Mouse (Mus musculus): ENCODE results near the gene Gkap1. TPM values are rescaled to one million over a fixed set of nuclear protein-coding genes. Genes with fewer than 3 reads are reported as not detected.

The Gkap1 gene
- polyA plus RNA-seq, 1 experiment, result 17.2 TPM

DNA sequence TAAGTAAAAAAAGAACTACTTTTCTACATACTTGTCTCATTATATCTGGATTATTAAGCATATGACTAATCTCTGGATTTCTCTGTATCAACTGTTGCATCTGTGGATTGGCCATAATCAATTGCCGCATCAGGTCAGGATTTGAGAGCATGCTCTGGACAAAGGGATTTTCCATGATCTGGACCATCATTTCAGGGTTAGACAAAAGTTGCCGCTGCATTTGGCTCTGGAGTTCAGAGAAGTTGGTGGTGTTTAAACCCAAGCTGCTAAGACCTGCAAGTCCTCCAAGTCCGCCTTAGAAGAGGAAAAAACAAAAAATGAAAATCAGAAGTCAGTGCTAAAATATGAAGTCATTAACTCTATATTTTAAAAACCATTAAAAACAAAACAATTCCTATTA is 82.3 kb downstream of the Gkap1 start:
- 91% methylated on average over 3 of the region's 3 CpGs for WGBS

DNA sequence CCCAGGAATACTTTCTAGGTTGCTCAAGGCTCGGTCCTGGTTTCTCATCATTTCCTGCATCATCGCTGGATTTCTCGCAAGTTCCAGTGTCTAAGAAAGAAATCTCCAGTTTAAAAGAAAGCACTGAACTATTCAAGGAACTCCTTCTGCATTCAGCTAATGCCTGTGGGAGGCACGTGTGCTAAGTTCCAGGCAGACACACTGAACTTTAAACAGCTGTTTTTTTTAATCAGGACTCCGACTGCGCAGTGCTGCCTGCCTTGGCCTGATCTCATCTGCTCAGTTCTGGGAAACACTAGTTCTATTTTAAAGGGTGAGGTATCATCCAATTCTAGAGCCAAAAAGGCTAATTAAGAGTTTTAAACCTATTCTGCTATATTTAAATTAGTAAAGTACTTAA is 83.4 kb downstream of the Gkap1 start:
- 90% methylated on average over 6 of the region's 6 CpGs for WGBS

More for the DNA sequence above, 82.3 kb downstream of the Gkap1 start:
- H3K4me1 ChIP-seq (ENCODE audit: control insufficient read depth, insufficient read depth, low read length), result no peaks in the 10 kb centered on the region
- no peak overlapping the region for H3K27ac ChIP-seq (ENCODE audit: control insufficient read depth, insufficient read depth, low read depth, low read length, poor library complexity)
- TF ChIP-seq CTCF (IDR thresholded peaks at IDR 0.05; ENCODE audit: control insufficient read depth, insufficient read depth, low read length) (no peak), POLR2A (IDR thresholded peaks at IDR 0.05; ENCODE audit: borderline replicate concordance, control insufficient read depth, low read depth, low read length) (no peak)
- no peak overlapping the region for H3K4me3 ChIP-seq (replicated peaks; ENCODE audit: control insufficient read depth, low read depth, low read length)

DNA sequence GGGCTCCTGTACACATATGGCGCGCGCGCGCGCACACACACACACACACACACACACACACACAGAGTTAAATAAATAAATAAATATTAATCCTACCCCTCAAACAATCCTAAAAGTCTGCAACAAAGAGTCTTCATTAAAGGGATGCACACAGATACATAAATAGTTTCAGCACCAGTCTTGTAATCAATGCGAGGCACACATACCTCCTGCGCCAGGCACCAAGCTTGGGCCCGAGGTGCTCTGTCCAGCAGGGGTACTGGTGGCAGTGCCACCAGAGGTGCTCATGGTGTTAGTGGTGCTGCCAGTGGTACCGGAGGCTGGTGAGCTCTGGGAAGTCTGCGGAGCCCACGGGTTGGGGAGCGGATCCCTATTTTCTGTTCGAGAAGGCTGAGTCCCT is 84.0 kb downstream of the Gkap1 start:
- TF ChIP-seq POLR2A (IDR thresholded peaks at IDR 0.05; ENCODE audit: borderline replicate concordance, control insufficient read depth, low read depth, low read length) (no peak), CTCF (IDR thresholded peaks at IDR 0.05; ENCODE audit: control insufficient read depth, insufficient read depth, low read length) (no peak)
- Histone ChIP-seq H3K27ac (ENCODE audit: control insufficient read depth, insufficient read depth, low read depth, low read length, poor library complexity) (no peak overlapping the region), H3K4me1 (ENCODE audit: control insufficient read depth, insufficient read depth, low read length) (no peaks in the 10 kb centered on the region), H3K4me3 (replicated peaks; ENCODE audit: control insufficient read depth, low read depth, low read length) (no peak overlapping the region)
- WGBS, result 96% methylated on average over 14 of the region's 14 CpGs

More for the DNA sequence above, 83.4 kb downstream of the Gkap1 start:
- TF ChIP-seq POLR2A (IDR thresholded peaks at IDR 0.05; ENCODE audit: borderline replicate concordance, control insufficient read depth, low read depth, low read length), result no peak
- TF ChIP-seq CTCF (IDR thresholded peaks at IDR 0.05; ENCODE audit: control insufficient read depth, insufficient read depth, low read length), result no peak
- H3K27ac ChIP-seq (ENCODE audit: control insufficient read depth, insufficient read depth, low read depth, low read length, poor library complexity), result no peak overlapping the region
- H3K4me1 ChIP-seq (ENCODE audit: control insufficient read depth, insufficient read depth, low read length), result no peaks in the 10 kb centered on the region
- H3K4me3 ChIP-seq (replicated peaks; ENCODE audit: control insufficient read depth, low read depth, low read length), result no peak overlapping the region

DNA sequence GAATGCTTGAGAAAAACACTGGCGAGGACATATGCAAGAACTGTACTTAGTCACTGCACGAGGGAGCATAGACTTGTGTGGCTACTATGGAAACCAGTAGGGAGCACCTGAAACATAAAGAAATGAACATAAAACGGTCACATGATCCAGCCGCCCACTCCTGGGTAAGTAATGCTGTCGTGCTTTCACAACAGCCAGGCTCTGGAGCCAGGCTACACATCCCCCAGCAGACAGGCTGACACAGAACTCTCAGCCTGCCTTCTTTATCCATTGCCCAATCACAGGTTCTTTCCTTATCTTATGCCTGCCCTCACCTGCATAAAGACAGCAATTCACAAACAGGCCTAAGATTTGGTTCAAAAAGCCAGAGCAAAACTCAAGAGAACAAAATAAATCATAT is 86.0 kb downstream of the Gkap1 start:
- Histone ChIP-seq H3K4me3 (replicated peaks; ENCODE audit: control insufficient read depth, low read depth, low read length) (no peak overlapping the region), H3K4me1 (ENCODE audit: control insufficient read depth, insufficient read depth, low read length) (no peaks in the 10 kb centered on the region), H3K27ac (ENCODE audit: control insufficient read depth, insufficient read depth, low read depth, low read length, poor library complexity) (no peak overlapping the region)
- no peak for TF ChIP-seq POLR2A (IDR thresholded peaks at IDR 0.05; ENCODE audit: borderline replicate concordance, control insufficient read depth, low read depth, low read length)
- no peak for TF ChIP-seq CTCF (IDR thresholded peaks at IDR 0.05; ENCODE audit: control insufficient read depth, insufficient read depth, low read length)
- 75% methylated on average over 5 of the region's 5 CpGs for WGBS

DNA sequence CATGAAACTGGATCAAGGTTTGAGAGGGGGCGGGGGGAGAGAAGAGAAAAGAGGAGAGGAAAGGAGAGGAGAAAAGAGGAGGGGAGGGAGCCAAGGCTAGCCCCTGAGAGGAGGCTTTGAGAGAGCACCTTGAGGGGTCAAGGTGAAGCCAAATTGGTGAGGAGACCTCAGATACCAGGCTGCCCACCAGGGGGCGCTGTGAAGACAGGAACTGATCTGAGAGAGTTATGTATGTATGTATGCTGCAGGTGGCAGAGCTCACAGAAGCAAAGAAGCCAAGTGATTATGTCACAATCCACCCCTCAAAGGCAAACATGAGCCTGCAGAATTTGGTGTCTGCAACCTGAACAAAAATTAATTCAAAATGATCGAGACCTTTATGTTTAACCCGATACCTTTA is 87.1 kb downstream of the Gkap1 start:
- H3K4me1 ChIP-seq (ENCODE audit: control insufficient read depth, insufficient read depth, low read length), result no peaks in the 10 kb centered on the region
- H3K4me3 ChIP-seq (replicated peaks; ENCODE audit: control insufficient read depth, low read depth, low read length), result no peak overlapping the region
- H3K27ac ChIP-seq (ENCODE audit: control insufficient read depth, insufficient read depth, low read depth, low read length, poor library complexity), result no peak overlapping the region
- 47% methylated on average over 4 of the region's 4 CpGs for WGBS
- TF ChIP-seq POLR2A (IDR thresholded peaks at IDR 0.05; ENCODE audit: borderline replicate concordance, control insufficient read depth, low read depth, low read length) (no peak), CTCF (IDR thresholded peaks at IDR 0.05; ENCODE audit: control insufficient read depth, insufficient read depth, low read length) (peak; percentile 97)

DNA sequence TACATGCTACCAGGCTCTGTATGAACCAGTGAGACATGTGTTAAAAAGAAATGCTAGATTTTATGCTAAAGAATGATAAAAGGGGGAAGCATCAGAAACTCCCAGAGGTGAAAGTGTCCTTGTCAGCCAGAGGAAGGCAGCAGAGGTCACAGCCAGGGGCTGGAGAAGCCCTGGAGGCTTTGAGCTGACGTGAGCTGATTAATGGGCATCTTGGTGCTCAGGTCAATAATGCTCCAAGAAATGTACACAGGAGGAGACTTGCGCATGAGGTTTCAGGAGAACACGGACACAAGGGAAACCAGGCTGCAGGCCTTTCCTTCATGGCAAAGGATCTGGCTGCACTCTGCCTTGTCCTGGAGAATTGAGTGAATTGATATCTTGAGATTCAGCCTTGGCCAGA is 87.7 kb downstream of the Gkap1 start:
- Histone ChIP-seq H3K27ac (ENCODE audit: control insufficient read depth, insufficient read depth, low read depth, low read length, poor library complexity) (no peak overlapping the region), H3K4me3 (replicated peaks; ENCODE audit: control insufficient read depth, low read depth, low read length) (no peak overlapping the region), H3K4me1 (ENCODE audit: control insufficient read depth, insufficient read depth, low read length) (no peaks in the 10 kb centered on the region)
- no peak for TF ChIP-seq POLR2A (IDR thresholded peaks at IDR 0.05; ENCODE audit: borderline replicate concordance, control insufficient read depth, low read depth, low read length)
- no peak for TF ChIP-seq CTCF (IDR thresholded peaks at IDR 0.05; ENCODE audit: control insufficient read depth, insufficient read depth, low read length)
- WGBS, result 92% methylated on average over 3 of the region's 3 CpGs

DNA sequence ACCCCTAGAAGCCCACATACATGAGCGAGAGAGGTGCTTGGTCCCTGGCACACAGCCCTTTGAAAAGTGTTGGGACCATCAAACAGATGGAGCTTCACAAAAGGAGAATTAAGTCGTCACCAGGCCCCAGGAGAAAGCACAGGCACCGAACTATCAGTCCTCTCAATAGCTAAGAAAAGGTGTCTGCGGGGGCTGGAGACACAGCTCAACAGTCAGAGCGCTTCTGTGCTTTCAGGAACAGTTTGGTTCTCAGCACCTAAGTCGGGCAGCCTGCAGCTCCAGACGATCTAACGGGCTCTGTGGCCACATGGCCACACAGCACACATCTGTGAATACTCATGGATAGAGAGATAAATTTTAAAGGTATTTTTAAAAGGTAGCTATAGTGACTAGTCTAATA is 89.2 kb downstream of the Gkap1 start:
- H3K4me3 ChIP-seq (replicated peaks; ENCODE audit: control insufficient read depth, low read depth, low read length), result no peak overlapping the region
- H3K4me1 ChIP-seq (ENCODE audit: control insufficient read depth, insufficient read depth, low read length), result no peaks in the 10 kb centered on the region
- H3K27ac ChIP-seq (ENCODE audit: control insufficient read depth, insufficient read depth, low read depth, low read length, poor library complexity), result no peak overlapping the region
- 89% methylated on average over 8 of the region's 8 CpGs for WGBS
- TF ChIP-seq POLR2A (IDR thresholded peaks at IDR 0.05; ENCODE audit: borderline replicate concordance, control insufficient read depth, low read depth, low read length) (no peak), CTCF (IDR thresholded peaks at IDR 0.05; ENCODE audit: control insufficient read depth, insufficient read depth, low read length) (no peak)

DNA sequence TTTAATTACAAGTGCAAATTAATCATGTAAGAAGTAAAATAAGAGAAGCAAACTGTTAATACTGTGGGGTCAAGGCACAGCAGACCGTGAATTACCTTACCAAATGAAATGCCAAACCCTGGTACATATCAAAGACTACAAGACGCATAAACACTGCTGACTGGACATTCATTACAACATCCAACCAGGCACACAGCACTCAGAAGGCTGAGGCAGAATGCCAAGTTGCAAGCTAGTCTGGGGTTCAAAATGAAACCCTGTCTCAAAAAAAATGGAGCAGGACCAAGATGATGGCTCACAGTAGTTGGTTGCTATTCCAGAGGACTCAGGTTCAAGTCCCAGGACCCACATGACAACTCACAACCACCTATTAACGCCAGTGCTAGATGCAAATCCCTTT is 91.4 kb downstream of the Gkap1 start:
- no peak overlapping the region for H3K27ac ChIP-seq (ENCODE audit: control insufficient read depth, insufficient read depth, low read depth, low read length, poor library complexity)
- no peaks in the 10 kb centered on the region for H3K4me1 ChIP-seq (ENCODE audit: control insufficient read depth, insufficient read depth, low read length)
- TF ChIP-seq CTCF (IDR thresholded peaks at IDR 0.05; ENCODE audit: control insufficient read depth, insufficient read depth, low read length) (no peak), POLR2A (IDR thresholded peaks at IDR 0.05; ENCODE audit: borderline replicate concordance, control insufficient read depth, low read depth, low read length) (no peak)
- WGBS, result 91% methylated on average over 3 of the region's 3 CpGs
- no peak overlapping the region for H3K4me3 ChIP-seq (replicated peaks; ENCODE audit: control insufficient read depth, low read depth, low read length)

Other genes with a start within 250 kb of the Gkap1 start
- 0.50 and 0.72 TPM in 2 replicates for gene Klhl3, start 162.1 kb downstream of the Gkap1 start, polyA plus RNA-seq (2011; ENCODE audit: insufficient read depth, insufficient read length, low replicate concordance, missing spikeins)
- gene Hnrnpa0, start 147.1 kb downstream of the Gkap1 start, polyA plus RNA-seq (2011; ENCODE audit: insufficient read depth, insufficient read length, low replicate concordance, missing spikeins), result 48.0 and 58.4 TPM in 2 replicates
- gene Idnk, start 118.0 kb downstream of the Gkap1 start, polyA plus RNA-seq (2011; ENCODE audit: insufficient read depth, insufficient read length, low replicate concordance, missing spikeins), result 42.7 and 86.0 TPM in 2 replicates
- gene Ubqln1, start 60.0 kb downstream of the Gkap1 start, polyA plus RNA-seq (2011; ENCODE audit: insufficient read depth, insufficient read length, low replicate concordance, missing spikeins), result 20.9 and 31.6 TPM in 2 replicates
- not detected in 2 replicates for gene Kif27, start 83.4 kb upstream of the Gkap1 start, polyA plus RNA-seq (2011; ENCODE audit: insufficient read depth, insufficient read length, low replicate concordance, missing spikeins)
- 7.0 and 8.2 TPM in 2 replicates for gene 2210016F16Rik, start 109.5 kb upstream of the Gkap1 start, polyA plus RNA-seq (2011; ENCODE audit: insufficient read depth, insufficient read length, low replicate concordance, missing spikeins)
- 17.3 and 21.2 TPM in 2 replicates for gene Rmi1, start 126.5 kb upstream of the Gkap1 start, polyA plus RNA-seq (2011; ENCODE audit: insufficient read depth, insufficient read length, low replicate concordance, missing spikeins)
- 457 and 544 TPM in 2 replicates for gene Hnrnpk, start 127.6 kb upstream of the Gkap1 start, polyA plus RNA-seq (2011; ENCODE audit: insufficient read depth, insufficient read length, low replicate concordance, missing spikeins)

All from bone marrow, adult 2 months (tissue).